Mouse (Mus musculus): Measurements from ENCODE around the gene Uck1.
"Not testable (repeated sequence)": the region's sequence is repeated elsewhere in the genome, so short reads cannot be mapped to it uniquely, and the experiment has no call there.

Gene Uck1

DNA sequence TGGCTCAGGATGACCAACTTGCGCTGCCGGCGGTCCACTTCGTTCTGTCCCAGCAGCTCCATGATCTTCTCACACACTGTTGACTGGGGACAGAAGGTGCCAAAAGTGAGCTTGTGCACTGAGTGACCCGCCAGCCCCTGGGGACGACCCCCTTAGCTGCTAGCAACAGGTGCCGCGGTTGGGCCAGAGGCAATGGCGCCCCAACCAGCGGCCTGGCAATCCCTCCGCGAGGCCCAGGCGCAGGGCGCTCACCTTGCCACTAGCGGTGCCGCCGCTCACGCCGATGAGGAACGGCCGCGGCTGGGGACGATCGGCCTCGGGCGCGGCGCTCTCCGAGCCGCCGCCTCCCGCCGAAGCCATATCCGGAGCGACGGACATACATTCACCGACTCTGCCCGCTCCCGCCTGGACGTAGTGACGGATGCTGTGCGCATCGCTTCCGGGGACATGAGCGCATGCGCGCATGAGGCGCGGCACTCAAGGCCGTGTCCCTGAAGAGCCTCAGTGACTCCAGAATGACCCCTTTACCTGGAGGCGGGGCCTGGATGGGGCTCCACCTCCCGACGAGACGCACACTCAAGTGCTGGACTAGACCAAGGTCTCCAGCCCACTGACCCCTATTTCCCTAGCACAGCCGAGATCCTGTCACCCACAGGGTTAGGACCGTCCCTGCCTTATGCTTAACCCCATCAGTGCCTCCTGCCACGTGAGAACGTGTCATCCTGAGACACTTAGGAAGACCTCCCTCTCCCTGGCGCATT, at the start of gene Uck1:
Uck1 (minus strand) TSS at position 503 of the 761 bp plus-strand sequence.
- DNase-seq (ENCODE audit: low spot score), result peak; percentile 87

- DNase-seq (ENCODE audit: low spot score), result no peak
These were observed 49.1 kb upstream of the Uck1 start for GRCm38 (mm10) chr2:32308870-32309568.

DNA sequence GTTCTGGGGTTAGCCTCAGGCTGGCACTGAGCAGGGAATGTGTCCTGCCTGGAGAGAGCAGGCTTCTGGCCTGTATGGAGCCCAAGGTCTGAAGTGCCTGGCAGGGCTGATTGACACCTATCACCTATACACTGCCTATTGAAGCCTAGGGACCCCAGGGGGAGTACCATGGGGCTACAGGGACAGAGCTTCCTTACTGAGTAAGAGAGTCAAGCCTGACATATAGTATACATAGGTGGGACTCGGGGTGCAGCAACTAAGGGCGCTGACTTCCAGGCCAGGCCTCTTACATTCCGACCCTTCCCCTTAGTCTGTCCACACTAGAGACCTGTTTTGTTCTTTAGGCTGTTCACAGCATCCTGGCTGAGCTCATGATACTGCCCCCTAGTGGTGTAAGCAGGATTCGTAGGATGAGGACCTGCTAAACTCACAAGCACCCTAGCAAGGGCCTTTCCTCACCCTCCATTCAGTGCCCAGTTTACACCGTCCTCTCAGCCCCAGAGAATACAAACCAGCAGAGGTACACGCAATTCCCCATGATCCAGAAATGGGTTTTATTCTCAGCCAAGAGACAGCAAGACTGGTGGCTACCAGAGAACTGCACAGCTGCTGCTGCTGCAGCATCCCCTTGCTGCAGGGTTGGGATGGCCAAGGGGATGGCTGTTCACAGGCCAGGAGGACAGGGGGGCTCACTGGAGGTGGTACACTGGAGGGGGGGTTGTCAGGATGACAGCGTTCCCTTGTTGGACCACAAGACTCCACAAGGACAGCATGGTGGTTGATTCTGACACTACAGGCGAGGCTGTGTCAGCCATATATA, 48.2 kb upstream of the Uck1 start:
- DNase-seq (ENCODE audit: low spot score), result no peak

- DNase-seq (ENCODE audit: low spot score), result no peak
These were observed 47.4 kb upstream of the Uck1 start for GRCm38 (mm10) chr2:32307247-32307798.

DNA sequence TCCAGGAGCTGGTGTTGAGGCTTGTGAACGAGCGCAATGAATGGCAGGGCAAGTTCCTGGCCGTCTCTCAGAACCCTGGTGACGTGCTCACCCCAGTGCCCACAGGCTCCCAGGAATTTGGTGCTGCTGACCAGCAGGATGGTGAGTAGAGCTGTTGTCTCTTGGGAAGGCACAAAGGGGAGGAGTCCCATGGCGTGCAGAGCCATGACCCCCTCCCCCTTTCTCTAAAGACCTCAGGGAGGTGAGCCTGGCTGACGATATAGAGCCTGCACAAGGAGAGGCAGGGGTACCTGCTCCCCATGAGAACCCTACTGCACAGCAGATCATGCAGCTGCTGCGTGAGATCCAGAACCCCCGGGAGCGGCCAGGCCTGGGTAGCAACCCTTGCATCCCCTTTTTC, 46.2 kb upstream of the Uck1 start:
- DNase-seq (ENCODE audit: low spot score), result no peak

- DNase-seq (ENCODE audit: low spot score), result no peak
These were observed 45.7 kb upstream of the Uck1 start for GRCm38 (mm10) chr2:32305668-32306067.

- DNase-seq (ENCODE audit: low spot score), result no peak
These were observed 44.3 kb upstream of the Uck1 start for GRCm38 (mm10) chr2:32304145-32304832.

GRCm38 (mm10) chr2:32302952-32303351, 43.0 kb upstream of the Uck1 start:
- DNase-seq (ENCODE audit: low spot score), result no peak

DNA sequence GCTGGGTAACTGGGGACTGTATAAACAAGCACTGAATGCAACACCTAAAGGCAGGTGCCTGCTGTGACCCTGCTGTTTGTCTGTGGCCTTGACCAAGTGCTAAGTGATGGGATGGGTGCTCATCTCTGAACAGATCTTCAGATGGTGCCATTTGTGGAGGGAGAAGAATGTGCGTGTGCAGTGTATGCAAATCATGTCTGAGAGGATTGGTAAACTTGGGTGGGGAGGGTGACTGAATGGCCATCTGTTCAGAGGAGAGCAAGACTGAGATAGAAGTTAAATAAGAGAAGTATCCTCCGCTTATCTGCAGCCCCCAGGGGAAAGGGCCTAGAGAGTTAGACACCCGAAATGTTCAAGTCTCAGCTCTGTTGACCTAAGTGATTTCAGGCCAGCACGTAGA, 39.5 kb upstream of the Uck1 start:
- DNase-seq (ENCODE audit: low spot score), result no peak

DNA sequence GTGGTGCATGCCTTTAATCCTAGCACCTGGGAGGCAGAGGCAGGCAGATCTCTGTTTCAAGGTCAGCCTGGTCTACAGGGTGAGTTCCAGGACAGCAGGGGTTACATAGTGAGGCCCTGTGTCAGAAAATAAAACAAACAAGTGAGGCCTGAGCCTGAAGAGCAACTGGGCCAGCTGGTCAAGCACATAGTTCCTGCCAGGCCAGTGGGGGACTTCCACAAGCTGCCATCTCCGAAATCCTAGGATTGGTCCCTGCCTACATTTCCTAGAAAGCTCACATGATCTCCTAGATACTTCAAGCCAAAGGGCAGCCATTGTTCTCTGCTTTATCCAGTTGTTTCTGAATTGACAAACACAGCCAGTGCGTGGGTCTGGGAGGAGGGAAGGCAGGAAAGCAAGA, 35.9 kb upstream of the Uck1 start:
- DNase-seq (ENCODE audit: low spot score), result not testable (repeated sequence)

- no peak for DNase-seq (ENCODE audit: low spot score)
These were observed 35.3 kb upstream of the Uck1 start for GRCm38 (mm10) chr2:32295285-32295684.

GRCm38 (mm10) chr2:32294348-32294747, 34.4 kb upstream of the Uck1 start:
- DNase-seq (ENCODE audit: low spot score), result no peak

DNA sequence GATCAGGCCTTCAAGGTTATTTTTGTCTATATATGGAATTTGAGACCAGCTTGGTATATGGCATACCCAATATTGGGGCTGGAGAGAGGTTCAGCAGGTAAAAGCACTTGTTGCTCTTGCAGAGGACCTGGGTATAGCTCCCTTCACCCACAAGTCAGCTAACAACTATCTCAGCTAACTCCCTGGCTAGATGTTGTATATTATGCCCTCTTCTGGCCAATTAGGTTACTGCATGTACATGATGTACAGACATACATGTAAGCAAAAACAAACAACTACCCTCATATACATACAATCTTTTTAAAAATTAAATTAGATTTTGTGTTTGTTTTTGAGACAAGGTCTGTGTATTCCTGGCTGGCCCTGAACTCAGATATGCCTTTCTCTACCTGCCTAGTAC, 29.6 kb upstream of the Uck1 start:
- DNase-seq (ENCODE audit: low spot score), result no peak

- no peak for DNase-seq (ENCODE audit: low spot score)
These were observed 28.5 kb upstream of the Uck1 start for GRCm38 (mm10) chr2:32288371-32288931.

DNA sequence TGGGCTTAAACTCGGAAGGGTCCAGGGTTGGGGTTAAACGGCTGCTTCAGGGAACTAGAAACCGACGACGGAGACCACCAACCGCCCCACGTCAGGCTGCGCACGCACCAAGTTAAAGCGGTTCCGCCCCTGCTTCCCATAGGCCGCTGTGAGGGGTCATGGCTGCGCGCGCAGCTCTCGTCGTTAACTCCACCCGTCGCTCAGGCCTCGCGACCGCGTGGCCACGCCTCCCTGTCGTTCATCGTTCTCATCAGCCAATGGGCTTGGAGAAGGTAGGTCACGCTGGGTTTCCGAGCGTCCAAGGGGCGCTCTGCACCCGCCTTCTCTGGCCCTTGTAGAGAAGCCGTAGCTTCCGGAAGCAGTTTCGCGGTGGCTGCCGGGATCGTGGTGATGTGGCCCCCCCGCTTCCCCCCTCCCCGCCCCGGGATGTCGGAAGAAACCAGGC, 28.0 kb upstream of the Uck1 start, which contains the start of gene Swi5:
Swi5 (minus strand) TSS at position 153 of the 445 bp plus-strand sequence.
- peak; percentile 99 for DNase-seq (ENCODE audit: low spot score)

DNA sequence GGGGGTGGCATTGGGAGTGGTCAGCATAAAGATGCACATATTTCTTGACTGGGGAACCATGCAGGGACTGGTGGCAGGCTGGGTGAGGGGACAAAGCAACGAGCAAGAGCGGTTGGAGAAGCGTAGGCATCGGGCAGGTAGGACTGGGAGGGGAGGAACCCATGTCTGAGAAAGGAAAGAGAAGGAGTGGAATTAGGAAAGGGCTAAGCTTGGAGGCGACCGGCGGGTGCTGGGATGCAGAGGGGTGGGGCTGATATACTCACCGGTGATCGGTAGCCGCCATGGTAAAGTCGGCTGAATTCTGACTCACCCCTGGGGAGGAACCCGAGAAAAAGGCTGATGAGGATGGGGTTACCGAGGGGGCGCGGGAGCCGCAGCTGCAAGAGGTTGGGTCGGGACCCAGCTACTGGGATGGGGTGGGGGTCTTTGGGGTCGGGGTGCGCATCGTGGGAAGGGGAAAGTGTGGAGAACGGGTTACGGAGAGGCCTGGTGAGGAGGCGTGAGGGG, 27.4 kb upstream of the Uck1 start, which contains the start of gene Golga2:
Golga2 (plus strand) TSS at position 51 of the 507 bp plus-strand sequence.
- no peak for DNase-seq (ENCODE audit: low spot score)

DNA sequence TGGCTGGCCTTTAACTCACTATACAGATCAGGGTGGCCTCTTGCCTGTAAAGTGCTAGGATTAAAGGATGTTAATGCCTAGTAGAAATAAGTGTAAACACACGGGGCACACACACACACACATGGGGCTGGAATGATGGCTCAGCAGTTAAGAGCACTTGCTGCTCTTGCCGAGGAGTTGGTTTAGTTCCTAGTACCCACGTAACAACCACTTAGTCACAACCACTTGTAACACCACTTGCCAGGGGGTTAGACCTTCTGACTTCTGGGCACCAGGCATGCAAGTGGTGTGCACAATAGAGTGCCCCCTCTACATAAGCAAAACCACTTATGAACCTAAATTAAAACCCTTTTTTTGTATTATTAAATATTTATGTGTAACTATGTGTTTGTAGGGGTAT, 24.0 kb upstream of the Uck1 start:
- DNase-seq (ENCODE audit: low spot score), result no peak

GRCm38 (mm10) chr2:32282727-32283126, 22.8 kb upstream of the Uck1 start:
- DNase-seq (ENCODE audit: low spot score), result peak; percentile 41

GRCm38 (mm10) chr2:32282289-32282688, 22.3 kb upstream of the Uck1 start:
- DNase-seq (ENCODE audit: low spot score), result no peak

DNA sequence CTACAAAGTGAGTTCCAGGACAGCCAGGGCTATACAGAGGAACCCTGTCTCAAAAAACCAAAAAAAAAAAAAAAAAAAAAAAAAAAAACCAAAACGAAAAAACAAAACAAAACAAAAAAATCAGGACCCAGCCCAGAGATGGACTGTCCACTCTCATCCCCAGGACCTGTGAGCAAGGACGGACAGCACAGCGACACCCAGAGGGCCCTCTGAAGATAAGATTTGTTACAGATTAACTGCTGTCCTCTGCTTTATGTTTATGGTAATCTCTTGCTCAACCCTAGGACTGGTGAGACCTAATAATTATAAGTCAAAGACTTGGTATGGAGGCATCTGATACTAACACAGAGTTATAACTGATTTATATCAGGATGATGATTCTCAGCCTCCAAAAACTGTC, 15.9 kb upstream of the Uck1 start:
- DNase-seq (ENCODE audit: low spot score), result no peak

DNA sequence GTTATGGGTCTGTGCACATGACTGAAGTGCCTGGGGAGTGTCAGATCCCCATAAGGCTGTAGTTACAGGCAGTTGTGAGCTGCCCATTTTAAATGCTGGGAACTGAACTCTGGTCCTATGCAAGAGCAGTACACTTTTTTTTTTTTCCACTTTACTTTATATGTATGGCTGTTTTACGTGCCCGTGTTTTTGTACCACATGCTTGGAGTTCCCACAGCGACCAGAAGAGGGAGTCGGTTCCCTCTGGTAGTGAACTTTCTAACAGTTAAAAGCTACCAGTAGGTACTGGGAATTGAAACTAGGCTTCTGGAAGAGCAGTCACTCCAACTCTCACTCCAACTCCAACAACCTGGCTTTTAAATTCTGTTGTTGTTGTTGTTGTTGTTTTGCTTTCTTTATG, 676 bp upstream of the Uck1 start:
- DNase-seq (ENCODE audit: low spot score), result no peak

Measured in testis, postnatal 14 days (tissue).